Comparison of ENCODE assay signal across 17 mouse cellular contexts in the genomic region with DNA sequence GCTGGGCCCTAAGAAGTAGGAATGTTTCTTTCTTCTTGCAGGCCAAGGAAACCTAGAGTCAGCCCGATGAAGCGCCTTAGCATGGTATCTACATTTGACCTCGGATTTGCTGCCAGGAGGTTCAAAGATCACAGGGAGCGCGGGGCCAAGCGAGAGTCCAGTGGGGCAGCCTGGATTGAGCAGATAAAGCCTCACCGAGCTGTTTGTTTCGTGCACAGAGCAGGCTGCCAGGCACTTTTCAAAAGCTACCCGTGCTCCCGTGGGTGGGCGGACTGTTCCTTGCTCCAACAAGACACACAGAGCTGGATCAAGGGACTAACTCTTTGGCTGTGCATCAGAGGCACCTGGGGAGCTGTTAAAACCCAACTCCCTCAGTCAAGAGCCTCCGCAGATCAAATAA. TPM values are rescaled to one million over a fixed set of nuclear protein-coding genes. Genes with fewer than 3 reads are reported as not detected.
A peak's percentile ranks its signal among the peaks of the same experiment; 100 is the strongest.
DNase-seq lines count a peak whose midpoint lies in the region; ATAC-seq and TF ChIP-seq lines count a peak whose summit lies in the region.
"Had no signal": no experiment of that assay in that cellular context is flagged by ENCODE, and none has a peak within 500 bp of the region (broad histone marks: within the 10 kb centered on the region; RNA-seq: fewer than 3 reads in every experiment).

No protein-coding gene starts in this region.

- DNase-seq in heart, adult 2 months, result peak; percentile 21 to 23
- DNase-seq in heart, postnatal 14 days, result no peak
- DNase-seq in ovary, adult 18-20 months (ENCODE audit: low spot score), result peak; percentile 32
- DNase-seq in ovary, postnatal 14 days (ENCODE audit: low spot score), result no peak
- DNase-seq in liver, adult 2 months (ENCODE audit: extremely low read depth, low read depth, low spot score), result peak; percentile 88
- DNase-seq in T-cell, adult 2 months (ENCODE audit: low spot score), result no peak
- DNase-seq in layer of hippocampus, adult 2 months (ENCODE audit: low spot score in 2 of 2), result no peak
- DNase-seq: adrenal gland, adult 8-10 months; B cell, adult 2 months; cerebellum, adult 8-10 months; layer of hippocampus, adult 9-11 months; right cerebral cortex, postnatal 4 days had no signal

- intact Hi-C loops in heart, adult 2 months (cut with DNase I), result no loop called here
- intact Hi-C loops in heart, postnatal 14 days (cut with DNase I), result loop anchor here (10.0 kb wide), 1 partner anchor 221 kb away; no protein-coding TSS in a partner anchor

- 0 out of 2 replicates have a peak overlapping the region, but pooled peaks have one; percentile 16 for H3K4me3 ChIP-seq in heart, adult 2 months
- no peak overlapping the region for H3K4me3 ChIP-seq in liver, adult 2 months (ENCODE audit: insufficient read depth, low read depth, low read length)
- H3K4me3 ChIP-seq in layer of hippocampus, adult 2 months, result no peak overlapping the region
- H3K4me3 ChIP-seq in hindbrain, embryonic 12.5 days, result no peak overlapping the region
- H3K4me3 ChIP-seq: hindbrain, embryonic 13.5 days; limb, embryonic 13.5 days; midbrain, embryonic 13.5 days had no signal

- no peaks in the 10 kb centered on the region for H3K79me2 ChIP-seq in heart, adult 2 months (replicated peaks; ENCODE audit: control insufficient read depth, insufficient read depth, low read length)
- H3K79me2 ChIP-seq in liver, adult 2 months (ENCODE audit: control insufficient read depth, insufficient read depth, low read length), result no peaks in the 10 kb centered on the region

- no peaks in the 10 kb centered on the region for H3K36me3 ChIP-seq in heart, adult 2 months (ENCODE audit: control insufficient read depth, insufficient read depth, low read length)
- no peaks in the 10 kb centered on the region for H3K36me3 ChIP-seq in liver, adult 2 months (ENCODE audit: control insufficient read depth, insufficient read depth, low read length)
- no peaks in the 10 kb centered on the region for H3K36me3 ChIP-seq in hindbrain, embryonic 12.5 days
- H3K36me3 ChIP-seq: hindbrain, embryonic 13.5 days; limb, embryonic 13.5 days; midbrain, embryonic 13.5 days had no signal

- no peak for ATAC-seq in hindbrain, embryonic 12.5 days (ENCODE audit: low FRiP score)
- ATAC-seq: midbrain, embryonic 13.5 days had no signal

- no peaks in the 10 kb centered on the region for H3K9me3 ChIP-seq in hindbrain, embryonic 12.5 days (replicated peaks)
- H3K9me3 ChIP-seq: hindbrain, embryonic 13.5 days; limb, embryonic 13.5 days; midbrain, embryonic 13.5 days had no signal

- TF ChIP-seq POLR2A in heart, adult 2 months (IDR thresholded peaks at IDR 0.05; ENCODE audit: insufficient read depth, low read depth, low read length), result no peak
- no peak for TF ChIP-seq POLR2A in liver, adult 2 months (IDR thresholded peaks at IDR 0.05; ENCODE audit: extremely low read depth, insufficient read depth, low read length)

- WGBS in heart, adult 2 months, result 48% methylated on average over 12 of the region's 12 CpGs
- WGBS in liver, adult 2 months, result 8% methylated on average over 12 of the region's 12 CpGs
- 60% methylated on average over 12 of the region's 12 CpGs for WGBS in hindbrain, embryonic 12.5 days

- TF ChIP-seq CTCF in heart, adult 2 months (IDR thresholded peaks at IDR 0.05), result no peak
- no peak for TF ChIP-seq CTCF in liver, adult 2 months (IDR thresholded peaks at IDR 0.05; ENCODE audit: low read depth, low read length)
- no peak for TF ChIP-seq CTCF in layer of hippocampus, adult 2 months (conservative IDR thresholded peaks at IDR 0.05)

- peak overlapping the region; percentile 51; the same call in 1 of the 2 replicates for H3K27ac ChIP-seq in heart, adult 2 months
- H3K27ac ChIP-seq in liver, adult 2 months (replicated peaks; ENCODE audit: insufficient read depth, low read depth, low read length), result peak overlapping the region; percentile 92
- H3K27ac ChIP-seq in layer of hippocampus, adult 2 months, result no peak overlapping the region
- no peak overlapping the region for H3K27ac ChIP-seq in hindbrain, embryonic 12.5 days
- H3K27ac ChIP-seq: hindbrain, embryonic 13.5 days; limb, embryonic 13.5 days; midbrain, embryonic 13.5 days had no signal

- H3K9ac ChIP-seq in heart, adult 2 months (ENCODE audit: low read depth, low read length), result no peak overlapping the region
- H3K9ac ChIP-seq in liver, adult 2 months (ENCODE audit: low read depth, low read length), result peak overlapping the region; percentile 33; the same call in 1 of the 2 replicates
- H3K9ac ChIP-seq in hindbrain, embryonic 12.5 days, result no peak overlapping the region
- H3K9ac ChIP-seq: hindbrain, embryonic 13.5 days; limb, embryonic 13.5 days; midbrain, embryonic 13.5 days had no signal

- H3K27me3 ChIP-seq in heart, adult 2 months (ENCODE audit: control insufficient read depth, insufficient read depth, low read length), result no peaks in the 10 kb centered on the region
- no peaks in the 10 kb centered on the region for H3K27me3 ChIP-seq in liver, adult 2 months (ENCODE audit: control insufficient read depth, insufficient read depth, low read length)
- peaks cover 12% of the 10 kb centered on the region for H3K27me3 ChIP-seq in hindbrain, embryonic 12.5 days

- peaks cover 10% of the 10 kb centered on the region for H3K4me1 ChIP-seq in heart, adult 2 months (ENCODE audit: control insufficient read depth, insufficient read depth, low read length)
- peaks cover 4% of the 10 kb centered on the region; the same call in 1 of the 2 replicates for H3K4me1 ChIP-seq in liver, adult 2 months (ENCODE audit: control insufficient read depth, insufficient read depth, low read length)
- H3K4me1 ChIP-seq in hindbrain, embryonic 12.5 days, result peaks cover 26% of the 10 kb centered on the region

- no peak for TF ChIP-seq EP300 in heart, adult 2 months (IDR thresholded peaks at IDR 0.05; ENCODE audit: insufficient read depth, low read depth, low read length)

- H3K4me2 ChIP-seq in hindbrain, embryonic 12.5 days (replicated peaks), result no peak overlapping the region
- H3K4me2 ChIP-seq: hindbrain, embryonic 13.5 days; limb, embryonic 13.5 days; midbrain, embryonic 13.5 days had no signal

RNA-seq across cellular contexts. Expression of a gene that starts 3.1 kb away (rescaled TPM):
- 10 to 100 TPM; 33.5 to 49.9 TPM for total RNA-seq in heart, adult 2 months (2021)
- 124 and 131 TPM in 2 replicates for polyA plus RNA-seq in heart, adult 2 months (2012; rRNA removed)
- 100 to 1,000 TPM; 409 to 606 TPM for total RNA-seq in heart, postnatal 14 days (2021)
- total RNA-seq in liver, adult 2 months (2014; rRNA removed), result 0.37 and 0.60 TPM in 2 replicates
- polyA plus RNA-seq in liver, adult 2 months (2012; rRNA removed), result 4.0 and 5.2 TPM in 2 replicates
- 10 to 100 TPM in 1 of 2 experiments, 1 to 10 TPM in 1; 9.0 to 12.0 TPM for total RNA-seq in layer of hippocampus, adult 2 months (2021)
- polyA plus RNA-seq in hindbrain, embryonic 12.5 days (2016; fragmentation: Nextera tagmentation; extraction: Ambion mirVana), result 7.2 and 10.1 TPM in 2 replicates
- total RNA-seq: neutrophil, adult 5-6 weeks had no signal

RNA-seq across cellular contexts. Expression of a gene that starts 55.6 kb away (rescaled TPM):
- 1 to 10 TPM; 4.0 to 5.0 TPM for total RNA-seq in heart, adult 2 months (2021)
- 7.3 and 8.1 TPM in 2 replicates for polyA plus RNA-seq in heart, adult 2 months (2012; rRNA removed)
- 1 to 10 TPM; 7.3 to 8.1 TPM for total RNA-seq in heart, postnatal 14 days (2021)
- total RNA-seq in liver, adult 2 months (2014; rRNA removed), result 0.83 and 1.1 TPM in 2 replicates
- polyA plus RNA-seq in liver, adult 2 months (2012; rRNA removed), result 2.1 and 2.7 TPM in 2 replicates
- total RNA-seq in layer of hippocampus, adult 2 months (2021), result 10 to 100 TPM; 39.9 to 40.5 TPM
- 19.5 and 20.9 TPM in 2 replicates for polyA plus RNA-seq in hindbrain, embryonic 12.5 days (2016; fragmentation: Nextera tagmentation; extraction: Ambion mirVana)

Comparison
In these comparisons a context has a peak if more than half of its experiments do, and no peak if none do; other contexts are left out.
1. DNase-seq: peak in heart, adult 2 months (2 of 2), ovary, adult 18-20 months (single experiment) and liver, adult 2 months (single experiment); none in heart, postnatal 14 days (0 of 2), ovary, postnatal 14 days (single experiment), T-cell, adult 2 months (single experiment) and layer of hippocampus, adult 2 months (0 of 2).
2. RNA of a gene that starts 3.1 kb away (total RNA-seq): 409 to 606 TPM in heart, postnatal 14 days; 33.5 to 49.9 TPM in heart, adult 2 months, 9.0 to 12.0 TPM in layer of hippocampus, adult 2 months and 0.37 to 0.60 TPM in liver, adult 2 months; every median in the first group is over 4 times any median in the second.
3. H3K27ac ChIP-seq: peak in heart, adult 2 months (single experiment) and liver, adult 2 months (single experiment); none in layer of hippocampus, adult 2 months (single experiment) and hindbrain, embryonic 12.5 days (single experiment).
4. RNA of a gene that starts 55.6 kb away (total RNA-seq): 39.9 to 40.5 TPM in layer of hippocampus, adult 2 months; 7.3 to 8.1 TPM in heart, postnatal 14 days, 4.0 to 5.0 TPM in heart, adult 2 months and 0.83 to 1.1 TPM in liver, adult 2 months; every median in the first group is over 4 times any median in the second.